Mouse (Mus musculus) lung, embryonic 16.5 days (tissue): Measurements from ENCODE around the gene Gale. TPM values are rescaled to one million over a fixed set of nuclear protein-coding genes. Genes with fewer than 3 reads are reported as not detected.
A peak's percentile ranks its signal among the peaks of the same experiment; 100 is the strongest.
"Not testable (repeated sequence)": the region's sequence is repeated elsewhere in the genome, so short reads cannot be mapped to it uniquely, and the experiment has no call there.

ENCODE experiments used
- ATAC-seq: fragments of 200-750 bp; cut with Nextera tagmentation; 2 replicates; pipeline ENCODE4 v1.8.0; 2017; ENCODE audit warnings: low read depth, mild to moderate bottlenecking, moderate library complexity
- H3K27ac ChIP-seq: fragments of 300-500 bp; sonication (generic); 2 replicates; pipeline ENCODE4 v1.5.1; 2014; ENCODE audit warnings: mild to moderate bottlenecking, control low read depth, low read length
- H3K27me3 ChIP-seq: fragments of 300-500 bp; sonication (generic); 2 replicates; pipeline ENCODE4 v1.6.1; 2014; ENCODE audit warnings: low read depth, low read length, mixed read lengths; ENCODE audit not compliant: control insufficient read depth, insufficient read depth
- H3K36me3 ChIP-seq: fragments of 300-500 bp; sonication (generic); 2 replicates; pipeline ENCODE4 v1.6.1; 2014; ENCODE audit warnings: low read length; ENCODE audit not compliant: control insufficient read depth, insufficient read depth
- H3K4me1 ChIP-seq: fragments of 300-500 bp; sonication (generic); replicated peaks from 2 replicates; pipeline ENCODE4 v1.6.1; 2014; ENCODE audit warnings: low read length, mixed read lengths; ENCODE audit not compliant: control insufficient read depth, insufficient read depth
- H3K4me2 ChIP-seq: fragments of 300-500 bp; sonication (generic); 2 replicates; pipeline ENCODE4 v1.6.1; 2014; ENCODE audit warnings: low read depth, low read length, control low read depth
- H3K4me3 ChIP-seq: fragments of 300-500 bp; sonication (generic); 2 replicates; pipeline ENCODE4 v1.5.1; 2014; ENCODE audit warnings: mild to moderate bottlenecking, low read length, control low read depth
- H3K9ac ChIP-seq: fragments of 300-500 bp; sonication (generic); 2 replicates; pipeline ENCODE4 v1.6.1; 2014; ENCODE audit warnings: low read length, control low read depth
- H3K9me3 ChIP-seq: fragments of 300-500 bp; sonication (generic); 2 replicates; pipeline ENCODE4 v1.6.1; 2016; ENCODE audit warnings: low read length; ENCODE audit not compliant: control insufficient read depth
- WGBS: fragments of 180-500 bp; shearing (Covaris S2); extraction: QIAGEN DNeasy Blood & Tissue Kit; methylation state at CpG from one replicate; pipeline ENCODE4 v1.1.7; 2014; 5-methylcytosine and 5-hydroxymethylcytosine counted together
- polyA plus RNA-seq: library from polyadenylated mRNA; unstranded; fragments of >200 nt; fragmentation: Nextera tagmentation; extraction: Ambion mirVana; gene quantifications from 2 replicates; pipeline ENCODE4 v1.2.1, GENCODE M21; 2015

The Gale gene
- polyA plus RNA-seq, 1 experiment from 2014 or later: 41.7 TPM

- H3K9me3 ChIP-seq: no peaks in the 10 kb centered on the region
- peaks cover 13% of the 10 kb centered on the region for H3K4me1 ChIP-seq
- H3K9ac ChIP-seq: peak within 1 kb of the TSS; percentile 98
- no peaks in the 10 kb centered on the region for H3K27me3 ChIP-seq
- WGBS: under 1% methylated on average over 19 of the region's 19 CpGs
- H3K4me2 ChIP-seq: peak within 1 kb of the TSS; percentile 97
- peaks cover 31% of the 10 kb centered on the region for H3K36me3 ChIP-seq
- ATAC-seq: peak; percentile 91
- peak within 1 kb of the TSS; percentile 50 for H3K27ac ChIP-seq
- peak within 1 kb of the TSS; percentile 99 for H3K4me3 ChIP-seq
Measured at GRCm38 (mm10) chr4:135972556-135972906, 9.0 kb downstream of the Gale start, which contains the start of gene Lypla2. Gene Lypla2, minus strand, starts transcription at chr4:135972626.

GRCm38 (mm10) chr4:135972911-135973811 lies 9.6 kb downstream of the Gale start:
- peak overlapping the region; percentile 50 for H3K27ac ChIP-seq
- peaks cover 13% of the 10 kb centered on the region for H3K4me1 ChIP-seq
- H3K36me3 ChIP-seq: peaks cover 30% of the 10 kb centered on the region
- peak overlapping the region; percentile 97 for H3K4me2 ChIP-seq
- no peak for ATAC-seq
- peak overlapping the region; percentile 99 for H3K4me3 ChIP-seq
- no peaks in the 10 kb centered on the region for H3K9me3 ChIP-seq
- H3K27me3 ChIP-seq: no peaks in the 10 kb centered on the region
- 53% methylated on average over 13 of the region's 13 CpGs for WGBS
- peak overlapping the region; percentile 98 for H3K9ac ChIP-seq

DNA sequence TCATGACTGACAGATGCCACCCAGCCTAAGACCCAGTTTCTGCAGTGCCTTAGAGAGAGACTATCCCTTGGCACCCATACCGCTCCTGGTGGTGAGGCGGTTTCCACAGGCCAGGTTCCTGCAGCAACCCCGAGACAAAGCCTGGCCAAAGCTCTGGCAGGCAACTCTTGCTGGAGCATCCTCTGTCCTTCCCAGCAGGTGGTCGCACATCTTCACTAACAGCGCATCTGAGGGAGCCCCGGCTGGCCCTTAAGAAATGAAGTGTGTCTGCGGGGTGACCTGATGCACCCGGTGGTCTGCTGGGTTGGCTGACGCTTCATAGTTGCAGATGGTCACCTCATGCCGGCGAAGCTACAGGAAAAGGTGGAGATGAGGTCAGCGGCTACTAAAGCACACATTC lies 12.6 kb downstream of the Gale start:
- Histone ChIP-seq H3K36me3 (peaks cover 23% of the 10 kb centered on the region), H3K27me3 (no peaks in the 10 kb centered on the region), H3K4me3 (no peak overlapping the region), H3K27ac (no peak overlapping the region), H3K9ac (no peak overlapping the region), H3K9me3 (no peaks in the 10 kb centered on the region), H3K4me2 (no peak overlapping the region), H3K4me1 (peaks cover 13% of the 10 kb centered on the region)
- 91% methylated on average over 12 of the region's 12 CpGs for WGBS
- ATAC-seq: no peak

- peaks cover 27% of the 10 kb centered on the region for H3K36me3 ChIP-seq
- H3K4me1 ChIP-seq, H3K4me3 ChIP-seq, H3K27ac ChIP-seq, ATAC-seq, H3K4me2 ChIP-seq, H3K9me3 ChIP-seq, H3K9ac ChIP-seq, H3K27me3 ChIP-seq: not testable (repeated sequence)
- 92% methylated on average over 5 of the region's 5 CpGs for WGBS
Measured at GRCm38 (mm10) chr4:135980223-135980622, 16.7 kb downstream of the Gale start.

GRCm38 (mm10) chr4:135981524-135982063 lies 18.1 kb downstream of the Gale start:
- H3K9me3 ChIP-seq: no peaks in the 10 kb centered on the region
- H3K4me2 ChIP-seq: no peak overlapping the region
- no peaks in the 10 kb centered on the region for H3K27me3 ChIP-seq
- H3K9ac ChIP-seq: no peak overlapping the region
- no peak overlapping the region for H3K4me3 ChIP-seq
- H3K4me1 ChIP-seq: peaks cover 9% of the 10 kb centered on the region
- 71% methylated on average over 7 of the region's 7 CpGs for WGBS
- H3K36me3 ChIP-seq: peaks cover 18% of the 10 kb centered on the region
- no peak for ATAC-seq
- H3K27ac ChIP-seq: no peak overlapping the region

GRCm38 (mm10) chr4:135984556-135984955 lies 21.0 kb downstream of the Gale start:
- WGBS: 80% methylated on average over 5 of the region's 5 CpGs
- no peaks in the 10 kb centered on the region for H3K27me3 ChIP-seq
- H3K4me1 ChIP-seq: peaks cover 9% of the 10 kb centered on the region
- no peak overlapping the region for H3K4me3 ChIP-seq
- no peak overlapping the region for H3K27ac ChIP-seq
- H3K9ac ChIP-seq: no peak overlapping the region
- no peaks in the 10 kb centered on the region for H3K9me3 ChIP-seq
- no peak for ATAC-seq
- peaks cover 7% of the 10 kb centered on the region for H3K36me3 ChIP-seq
- H3K4me2 ChIP-seq: no peak overlapping the region

- ATAC-seq: no peak
- H3K36me3 ChIP-seq: peaks cover 7% of the 10 kb centered on the region
- 86% methylated on average over 5 of the region's 5 CpGs for WGBS
Measured at GRCm38 (mm10) chr4:135985193-135985592, 21.7 kb downstream of the Gale start.

GRCm38 (mm10) chr4:135985769-135986168 lies 22.2 kb downstream of the Gale start:
- WGBS: 86% methylated on average over 7 of the region's 7 CpGs
- H3K4me2 ChIP-seq: peak overlapping the region; percentile 89
- H3K9me3 ChIP-seq: no peaks in the 10 kb centered on the region

More at GRCm38 (mm10) chr4:135985193-135985592, 21.7 kb downstream of the Gale start:
- no peak overlapping the region for H3K4me3 ChIP-seq
- H3K4me2 ChIP-seq: no peak overlapping the region
- no peaks in the 10 kb centered on the region for H3K9me3 ChIP-seq
- no peak overlapping the region for H3K27ac ChIP-seq
- H3K27me3 ChIP-seq: no peaks in the 10 kb centered on the region
- H3K4me1 ChIP-seq: peaks cover 9% of the 10 kb centered on the region
- H3K9ac ChIP-seq: no peak overlapping the region

DNA sequence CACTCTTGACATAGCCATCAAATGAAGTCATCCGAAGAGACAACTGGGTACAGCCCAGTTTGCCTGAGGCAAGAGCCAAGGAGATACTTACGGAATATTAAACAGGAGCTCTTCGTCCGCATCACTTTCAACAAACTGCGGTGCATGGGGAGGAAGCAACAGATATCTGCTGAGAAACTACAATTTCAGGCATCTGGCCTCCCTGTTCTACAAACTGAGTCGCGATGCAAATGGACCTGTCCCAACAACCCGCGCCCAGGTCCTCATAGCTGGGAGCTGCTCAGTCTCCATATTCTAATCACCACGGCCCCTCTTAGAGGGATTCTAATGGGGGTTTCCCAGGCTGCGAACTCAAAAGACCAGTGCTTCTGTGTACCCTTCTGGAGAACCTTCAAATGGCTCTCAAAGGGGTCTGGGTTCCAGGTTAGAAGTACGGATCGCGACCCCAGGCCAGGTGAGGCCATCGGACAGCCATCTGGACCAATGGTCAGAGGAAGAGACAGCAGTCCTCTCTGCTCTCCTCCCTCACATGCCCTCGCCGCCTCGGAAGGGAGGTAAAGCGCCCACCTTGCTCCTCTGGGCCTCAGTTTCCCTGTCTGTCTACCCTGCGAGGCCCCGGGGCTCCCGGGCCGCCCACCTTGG lies 22.9 kb downstream of the Gale start:
- peak overlapping the region; percentile 89 for H3K4me2 ChIP-seq
- peaks cover 9% of the 10 kb centered on the region for H3K4me1 ChIP-seq
- ATAC-seq: no peak
- H3K9me3 ChIP-seq: no peaks in the 10 kb centered on the region
- peaks cover 7% of the 10 kb centered on the region for H3K36me3 ChIP-seq
- H3K9ac ChIP-seq: peak overlapping the region; percentile 97
- H3K4me3 ChIP-seq: peak overlapping the region; percentile 96
- H3K27me3 ChIP-seq: no peaks in the 10 kb centered on the region
- H3K27ac ChIP-seq: peak overlapping the region; percentile 82
- 4% methylated on average over 23 of the region's 23 CpGs for WGBS

More at GRCm38 (mm10) chr4:135985769-135986168, 22.2 kb downstream of the Gale start:
- Histone ChIP-seq H3K36me3 (peaks cover 7% of the 10 kb centered on the region), H3K27me3 (no peaks in the 10 kb centered on the region), H3K4me1 (peaks cover 9% of the 10 kb centered on the region), H3K27ac (no peak overlapping the region), H3K9ac (peak overlapping the region; percentile 97), H3K4me3 (peak overlapping the region; percentile 96)
- ATAC-seq: no peak
